Mouse (Mus musculus): ENCODE measurements at regions not wholly inside any gene's neighbourhood (a gene's known extent, or its start where the extent isn't known, plus 50 kb on each side); places are given as distances from the start of the nearest gene placed in this dataset.

GRCm38 (mm10) chr13:56350705-56351400 is 54.5 kb upstream of the Cxcl14 start:
- DNase-seq: no peak

GRCm38 (mm10) chr13:56351401-56351735 is 55.0 kb upstream of the Cxcl14 start:
- DNase-seq: no peak

- DNase-seq: no peak
Measured at GRCm38 (mm10) chr13:56352436-56352835, 56.1 kb upstream of the Cxcl14 start.

GRCm38 (mm10) chr13:56352839-56353605 is 56.7 kb upstream of the Cxcl14 start:
- DNase-seq: peak; percentile 64

DNA sequence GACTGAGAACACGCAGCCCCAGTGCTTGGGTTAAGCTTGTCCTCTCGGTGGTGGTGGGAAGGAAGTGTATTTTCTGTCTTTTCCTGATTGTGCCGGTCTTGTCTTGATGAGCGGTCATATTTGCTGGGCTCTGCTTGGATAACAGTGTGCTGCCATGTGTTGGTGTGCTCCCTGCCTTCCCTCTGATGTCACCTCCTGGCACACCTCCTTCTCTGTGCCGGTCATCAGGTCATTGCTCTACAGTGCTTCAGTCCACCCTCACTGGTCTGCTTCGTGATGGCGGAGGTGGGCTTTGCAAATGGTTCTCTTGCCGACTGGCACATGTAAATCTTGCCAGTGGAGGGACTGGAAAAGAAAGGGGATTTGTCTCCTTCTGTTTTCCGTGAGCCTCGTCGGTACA is 57.6 kb upstream of the Cxcl14 start:
- no peak for DNase-seq

GRCm38 (mm10) chr13:56354630-56355029 is 58.3 kb upstream of the Cxcl14 start:
- no peak for DNase-seq

GRCm38 (mm10) chr13:56356999-56357398 is 60.6 kb upstream of the Cxcl14 start:
- DNase-seq: no peak

- DNase-seq: no peak
Measured at GRCm38 (mm10) chr13:56357955-56358354, 61.6 kb upstream of the Cxcl14 start.

- no peak for DNase-seq
Measured at GRCm38 (mm10) chr13:56358827-56359226, 62.5 kb upstream of the Cxcl14 start.

DNA sequence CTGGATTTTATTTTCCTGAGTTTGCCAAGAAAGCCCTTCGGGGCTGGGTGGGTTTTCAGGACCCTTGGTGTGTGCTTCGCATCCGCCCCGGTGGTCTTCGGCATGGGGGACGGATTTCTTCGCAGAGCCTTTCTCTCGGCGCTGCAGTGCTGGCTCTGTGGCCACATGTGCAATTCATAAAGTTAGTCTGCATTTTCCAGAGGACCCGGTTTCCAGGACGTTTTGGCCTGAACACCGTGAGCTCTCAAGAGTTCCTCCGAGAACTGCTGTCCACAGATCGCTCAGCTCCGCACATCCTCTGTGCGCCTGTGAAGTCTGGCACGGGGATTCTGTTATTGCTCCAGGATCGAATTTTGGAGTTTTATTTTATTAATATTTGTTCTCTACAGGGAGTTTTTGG is 63.2 kb upstream of the Cxcl14 start:
- DNase-seq: no peak

- no peak for DNase-seq
Measured at GRCm38 (mm10) chr13:56360803-56361202, 64.5 kb upstream of the Cxcl14 start.

GRCm38 (mm10) chr13:56362238-56362637 is 64.2 kb upstream of the Gm3045 start:
- DNase-seq: no peak

DNA sequence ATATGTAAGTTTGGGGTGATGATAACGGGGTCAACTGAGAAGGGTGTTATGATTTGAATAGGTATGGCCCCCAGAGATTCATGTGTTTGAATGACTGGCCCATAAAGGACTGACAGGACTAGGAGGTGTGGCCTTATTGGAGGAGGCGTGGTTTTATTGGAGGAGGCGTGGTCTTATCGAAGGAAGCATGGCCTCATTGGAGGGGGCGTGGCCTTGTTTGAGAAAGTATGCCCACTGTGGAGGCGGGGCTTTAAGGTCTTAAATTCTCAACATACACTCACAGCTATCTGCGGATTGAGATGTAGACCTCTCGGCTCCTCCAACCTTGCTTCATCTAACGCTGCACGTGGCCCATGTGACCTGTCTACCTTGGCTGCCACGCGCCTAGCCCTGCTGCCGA is 63.7 kb upstream of the Gm3045 start:
- no peak for DNase-seq

DNA sequence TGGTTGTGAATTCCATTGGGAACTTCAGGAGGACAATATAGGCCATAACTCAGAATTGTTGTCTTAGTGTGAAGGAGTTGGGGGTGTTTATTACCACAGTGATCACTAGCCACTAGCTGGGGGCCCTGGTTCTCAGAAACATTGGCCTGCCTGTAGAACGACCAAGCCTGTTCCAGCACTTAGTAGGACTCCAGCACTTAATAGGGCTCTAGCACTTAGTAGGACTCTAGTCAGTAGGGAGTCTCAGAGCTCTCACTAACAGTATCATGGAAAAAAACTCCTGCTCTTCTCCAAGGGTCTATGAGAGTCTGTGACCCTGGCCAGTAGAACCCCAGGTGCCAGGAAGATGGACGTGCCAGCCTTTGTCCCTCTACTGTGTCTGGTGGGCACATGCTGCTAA is 56.8 kb upstream of the Gm3045 start:
- DNase-seq: no peak

GRCm38 (mm10) chr13:56371374-56371773 is 55.0 kb upstream of the Gm3045 start:
- no peak for DNase-seq

DNA sequence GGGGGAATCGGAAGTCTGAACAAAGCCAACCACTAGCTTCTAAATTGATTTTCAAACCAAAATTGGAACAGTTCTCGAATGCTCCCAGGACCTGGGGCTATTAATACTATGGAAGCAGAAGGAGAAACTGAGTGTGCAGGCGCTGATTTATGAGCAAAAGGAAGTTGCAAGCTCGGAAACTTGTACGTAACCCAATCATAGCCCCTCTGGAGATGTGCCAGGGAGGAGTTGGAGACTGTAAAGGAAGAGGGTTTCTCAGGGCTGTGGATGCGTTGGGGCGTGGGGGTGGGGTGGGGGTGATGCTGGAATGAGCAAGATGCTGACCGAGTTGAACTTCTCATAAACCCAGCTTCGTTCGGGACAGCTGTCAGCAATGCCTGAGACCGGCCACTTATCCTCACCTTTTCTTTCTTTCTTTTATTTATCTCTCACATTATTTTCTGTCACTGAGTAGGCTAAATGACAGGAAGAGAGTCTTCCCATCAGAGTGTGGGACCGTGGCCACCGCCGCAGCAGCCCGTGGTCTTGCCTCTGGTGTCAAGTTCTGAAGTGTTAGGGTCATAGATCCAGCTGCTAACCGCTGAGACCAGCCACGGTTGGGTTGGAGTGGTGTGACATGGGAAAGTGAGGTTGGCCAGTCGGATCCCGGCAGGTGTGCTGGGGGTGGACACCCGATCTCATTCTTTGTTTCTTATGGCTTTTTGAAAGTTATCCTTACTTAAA is 54.2 kb upstream of the Gm3045 start:
- no peak for DNase-seq

DNA sequence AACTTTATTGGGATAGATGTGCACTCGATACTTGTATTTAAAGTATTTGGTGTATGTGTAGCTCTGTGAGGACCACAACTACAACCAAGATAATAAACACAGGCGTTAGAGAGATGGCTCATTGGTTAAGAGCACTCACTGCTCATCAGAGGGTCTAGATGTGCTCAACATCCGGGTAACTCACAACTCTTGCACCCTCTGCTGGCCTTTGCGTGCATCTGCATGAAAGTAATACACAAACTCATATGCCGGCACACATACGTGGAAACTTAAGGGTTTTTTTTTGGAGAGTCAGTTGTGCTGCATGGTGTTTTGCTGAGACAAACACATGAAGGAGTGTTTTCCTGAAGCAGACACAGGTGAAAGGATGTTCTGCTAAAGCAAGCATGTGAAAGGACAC is 53.7 kb upstream of the Gm3045 start:
- no peak for DNase-seq
